Mouse (Mus musculus): ENCODE measurements around the gene Galnt15. TPM values are rescaled to one million over a fixed set of nuclear protein-coding genes. Genes with fewer than 3 reads are reported as not detected.
A peak's percentile ranks its signal among the peaks of the same experiment; 100 is the strongest.

The Galnt15 gene
- polyA plus RNA-seq, 1 experiment from 2014 or later = 0.61 TPM

GRCm38 (mm10) chr14:32095646-32096045, 66.9 kb downstream of the Galnt15 start:
- Histone ChIP-seq H3K36me3 (ENCODE audit: insufficient read depth, low read length) (peaks cover 72% of the 10 kb centered on the region), H3K4me3 (ENCODE audit: low read length) (no peak overlapping the region), H3K4me2 (replicated peaks; ENCODE audit: low read depth, low read length) (no peak overlapping the region), H3K9ac (replicated peaks; ENCODE audit: low read length) (no peak overlapping the region), H3K27me3 (ENCODE audit: insufficient read depth, low read length) (no peaks in the 10 kb centered on the region), H3K27ac (ENCODE audit: low read length) (peak overlapping the region; percentile 61), H3K9me3 (ENCODE audit: low read length) (no peaks in the 10 kb centered on the region), H3K4me1 (ENCODE audit: insufficient read depth, low read length) (peaks cover 20% of the 10 kb centered on the region)
- ATAC-seq (ENCODE audit: low FRiP score, low TSS enrichment) = no peak
- WGBS = 50% methylated on average over 5 of the region's 5 CpGs

- Histone ChIP-seq H3K4me3 (ENCODE audit: low read length) (no peak overlapping the region), H3K9me3 (ENCODE audit: low read length) (no peaks in the 10 kb centered on the region), H3K4me1 (ENCODE audit: insufficient read depth, low read length) (peaks cover 10% of the 10 kb centered on the region; the same call in 1 of the 2 replicates), H3K9ac (replicated peaks; ENCODE audit: low read length) (no peak overlapping the region), H3K27me3 (ENCODE audit: insufficient read depth, low read length) (no peaks in the 10 kb centered on the region), H3K36me3 (ENCODE audit: insufficient read depth, low read length) (peaks cover 76% of the 10 kb centered on the region), H3K27ac (ENCODE audit: low read length) (0 out of 2 replicates have a peak overlapping the region, but pooled peaks have one; percentile 0), H3K4me2 (replicated peaks; ENCODE audit: low read depth, low read length) (no peak overlapping the region)
- 29% methylated on average over 5 of the region's 5 CpGs for WGBS
- peak; percentile 72 for ATAC-seq (ENCODE audit: low FRiP score, low TSS enrichment)
These were observed 68.0 kb downstream of the Galnt15 start for GRCm38 (mm10) chr14:32096740-32097139.

GRCm38 (mm10) chr14:32097691-32098090, 68.9 kb downstream of the Galnt15 start:
- Histone ChIP-seq H3K36me3 (ENCODE audit: insufficient read depth, low read length) (peaks cover 77% of the 10 kb centered on the region), H3K27ac (ENCODE audit: low read length) (no peak overlapping the region)
- no peak for ATAC-seq (ENCODE audit: low FRiP score, low TSS enrichment)

DNA sequence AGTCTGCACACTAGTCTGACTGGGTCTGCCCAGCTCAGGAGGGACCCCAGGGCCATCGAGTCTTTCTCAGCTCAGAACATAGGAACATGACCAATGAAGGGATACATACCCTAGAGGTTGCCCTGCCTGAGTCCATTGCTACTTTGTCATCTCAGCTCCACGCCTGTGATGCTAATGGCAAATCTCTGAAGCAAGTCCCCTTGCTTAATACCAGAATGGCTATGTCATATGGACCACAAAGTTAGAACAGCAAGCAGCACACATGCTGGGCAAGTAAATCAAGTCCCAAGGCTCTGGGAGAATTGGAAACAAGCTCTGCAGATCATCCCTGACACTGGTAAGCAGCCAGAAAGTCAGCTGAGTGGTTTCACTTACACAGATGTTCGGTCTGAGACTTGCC, 70.2 kb downstream of the Galnt15 start:
- 84% methylated on average over 3 of the region's 3 CpGs for WGBS
- Histone ChIP-seq H3K36me3 (ENCODE audit: insufficient read depth, low read length) (peaks cover 75% of the 10 kb centered on the region), H3K9ac (replicated peaks; ENCODE audit: low read length) (no peak overlapping the region)

More at GRCm38 (mm10) chr14:32097691-32098090, 68.9 kb downstream of the Galnt15 start:
- Histone ChIP-seq H3K4me2 (replicated peaks; ENCODE audit: low read depth, low read length) (no peak overlapping the region), H3K9ac (replicated peaks; ENCODE audit: low read length) (no peak overlapping the region), H3K27me3 (ENCODE audit: insufficient read depth, low read length) (no peaks in the 10 kb centered on the region), H3K9me3 (ENCODE audit: low read length) (no peaks in the 10 kb centered on the region), H3K4me1 (ENCODE audit: insufficient read depth, low read length) (peaks cover 10% of the 10 kb centered on the region; the same call in 1 of the 2 replicates), H3K4me3 (ENCODE audit: low read length) (no peak overlapping the region)
- WGBS = 79% methylated on average over 7 of the region's 7 CpGs

GRCm38 (mm10) chr14:32103556-32103955, 74.8 kb downstream of the Galnt15 start:
- no peak for ATAC-seq (ENCODE audit: low FRiP score, low TSS enrichment)
- Histone ChIP-seq H3K4me2 (replicated peaks; ENCODE audit: low read depth, low read length) (no peak overlapping the region), H3K27me3 (ENCODE audit: insufficient read depth, low read length) (no peaks in the 10 kb centered on the region), H3K4me3 (ENCODE audit: low read length) (no peak overlapping the region), H3K36me3 (ENCODE audit: insufficient read depth, low read length) (peaks cover 43% of the 10 kb centered on the region), H3K27ac (ENCODE audit: low read length) (no peak overlapping the region), H3K9ac (replicated peaks; ENCODE audit: low read length) (no peak overlapping the region), H3K4me1 (ENCODE audit: insufficient read depth, low read length) (no peaks in the 10 kb centered on the region), H3K9me3 (ENCODE audit: low read length) (no peaks in the 10 kb centered on the region)
- 92% methylated on average over 4 of the region's 4 CpGs for WGBS

More for the DNA sequence above, 70.2 kb downstream of the Galnt15 start:
- ATAC-seq (ENCODE audit: low FRiP score, low TSS enrichment) = no peak
- Histone ChIP-seq H3K27ac (ENCODE audit: low read length) (no peak overlapping the region), H3K9me3 (ENCODE audit: low read length) (no peaks in the 10 kb centered on the region), H3K4me3 (ENCODE audit: low read length) (no peak overlapping the region), H3K27me3 (ENCODE audit: insufficient read depth, low read length) (no peaks in the 10 kb centered on the region), H3K4me1 (ENCODE audit: insufficient read depth, low read length) (peaks cover 10% of the 10 kb centered on the region; the same call in 1 of the 2 replicates), H3K4me2 (replicated peaks; ENCODE audit: low read depth, low read length) (no peak overlapping the region)

GRCm38 (mm10) chr14:32105663-32106062, 76.9 kb downstream of the Galnt15 start:
- WGBS = 49% methylated on average over 7 of the region's 7 CpGs
- H3K27ac ChIP-seq (ENCODE audit: low read length) = 0 out of 2 replicates have a peak overlapping the region, but pooled peaks have one; percentile 43
- no peak overlapping the region for H3K4me3 ChIP-seq (ENCODE audit: low read length)
- H3K9ac ChIP-seq (replicated peaks; ENCODE audit: low read length) = no peak overlapping the region
- peaks cover 22% of the 10 kb centered on the region for H3K36me3 ChIP-seq (ENCODE audit: insufficient read depth, low read length)
- H3K27me3 ChIP-seq (ENCODE audit: insufficient read depth, low read length) = no peaks in the 10 kb centered on the region
- no peak overlapping the region for H3K4me2 ChIP-seq (replicated peaks; ENCODE audit: low read depth, low read length)
- ATAC-seq (ENCODE audit: low FRiP score, low TSS enrichment) = peak; percentile 54
- H3K9me3 ChIP-seq (ENCODE audit: low read length) = no peaks in the 10 kb centered on the region
- H3K4me1 ChIP-seq (ENCODE audit: insufficient read depth, low read length) = no peaks in the 10 kb centered on the region

DNA sequence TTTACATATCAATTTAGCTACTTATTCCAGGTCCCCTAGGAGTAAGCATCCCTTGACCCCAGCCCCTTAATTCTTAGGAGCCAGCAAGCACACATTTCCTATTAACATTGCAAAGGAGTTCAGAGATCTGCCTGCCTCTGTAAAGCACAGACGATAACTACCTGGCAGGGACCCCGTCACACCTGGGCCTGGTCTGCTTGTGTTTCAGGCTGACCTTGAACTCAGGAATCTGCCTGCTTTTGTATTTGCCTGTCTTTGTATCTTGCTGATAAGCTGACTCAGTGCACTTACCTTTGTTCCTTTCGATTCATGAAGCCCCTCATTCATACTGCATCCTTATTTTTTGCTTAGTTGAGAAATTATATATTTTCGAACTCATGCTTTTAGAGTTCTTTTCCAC, 78.1 kb downstream of the Galnt15 start:
- Histone ChIP-seq H3K27me3 (ENCODE audit: insufficient read depth, low read length) (no peaks in the 10 kb centered on the region), H3K9me3 (ENCODE audit: low read length) (0 out of 2 replicates have a peak, but pooled peaks cover 4% of the 10 kb centered on the region), H3K4me1 (ENCODE audit: insufficient read depth, low read length) (no peaks in the 10 kb centered on the region), H3K9ac (replicated peaks; ENCODE audit: low read length) (no peak overlapping the region), H3K36me3 (ENCODE audit: insufficient read depth, low read length) (peaks cover 16% of the 10 kb centered on the region), H3K4me3 (ENCODE audit: low read length) (no peak overlapping the region), H3K4me2 (replicated peaks; ENCODE audit: low read depth, low read length) (no peak overlapping the region), H3K27ac (ENCODE audit: low read length) (no peak overlapping the region)
- WGBS = 88% methylated on average over 4 of the region's 4 CpGs
- no peak for ATAC-seq (ENCODE audit: low FRiP score, low TSS enrichment)

Other genes with a start within 250 kb of the Galnt15 start
- gene Ankrd28, start 198.3 kb upstream of the Galnt15 start, polyA plus RNA-seq (2015; fragmentation: Nextera tagmentation; extraction: Ambion mirVana) = 7.3 and 7.5 TPM in 2 replicates
- 35.2 and 36.9 TPM in 2 replicates for gene Oxnad1, start 56.4 kb downstream of the Galnt15 start, polyA plus RNA-seq (2015; fragmentation: Nextera tagmentation; extraction: Ambion mirVana)
- gene Dph3, start 56.7 kb downstream of the Galnt15 start, polyA plus RNA-seq (2015; fragmentation: Nextera tagmentation; extraction: Ambion mirVana) = 88.1 and 90.9 TPM in 2 replicates
- not detected in 2 replicates for gene Msmb, start 113.0 kb downstream of the Galnt15 start, polyA plus RNA-seq (2015; fragmentation: Nextera tagmentation; extraction: Ambion mirVana)
- gene Ncoa4, start 130.9 kb downstream of the Galnt15 start, polyA plus RNA-seq (2015; fragmentation: Nextera tagmentation; extraction: Ambion mirVana) = 115 and 119 TPM in 2 replicates
- 272 and 302 TPM in 2 replicates for gene Timm23, start 172.9 kb downstream of the Galnt15 start, polyA plus RNA-seq (2015; fragmentation: Nextera tagmentation; extraction: Ambion mirVana)
- gene Parg, start 173.0 kb downstream of the Galnt15 start, polyA plus RNA-seq (2015; fragmentation: Nextera tagmentation; extraction: Ambion mirVana) = 40.8 and 43.1 TPM in 2 replicates